Mouse (Mus musculus) heart, adult 2 months (tissue): ENCODE measurements around the gene Itga7.

Source experiments
- CTCF ChIP-seq: fragments of 200-600 bp; IDR thresholded peaks from 2 replicates; pipeline ENCODE4 v1.8.1; 2022; ENCODE audit warnings: antibody characterized with exemption, mild to moderate bottlenecking, moderate library complexity
- EP300 ChIP-seq: fragments of 200-500 bp; IDR thresholded peaks from 2 replicates; pipeline ENCODE4 v1.6.1; 2011; ENCODE audit warnings: low read depth, low read length, control low read depth; ENCODE audit not compliant: insufficient read depth

GRCm38 (mm10) chr10:128923935-128924334, 9.7 kb upstream of the Itga7 start, which contains the start of gene Bloc1s1:
- TF ChIP-seq CTCF (no peak), EP300 (no peak)
